Mouse (Mus musculus) layer of hippocampus, adult 9-10 months (tissue): Measurements from ENCODE around the gene Ppard.
"Not testable (repeated sequence)": the region's sequence is repeated elsewhere in the genome, so short reads cannot be mapped to it uniquely, and the experiment has no call there.

ENCODE experiments used
- DNase-seq: peaks from one replicate; pipeline ENCODE4 v3.0.0; 2022; ENCODE audit warnings: low spot score

Ppard gene

DNA sequence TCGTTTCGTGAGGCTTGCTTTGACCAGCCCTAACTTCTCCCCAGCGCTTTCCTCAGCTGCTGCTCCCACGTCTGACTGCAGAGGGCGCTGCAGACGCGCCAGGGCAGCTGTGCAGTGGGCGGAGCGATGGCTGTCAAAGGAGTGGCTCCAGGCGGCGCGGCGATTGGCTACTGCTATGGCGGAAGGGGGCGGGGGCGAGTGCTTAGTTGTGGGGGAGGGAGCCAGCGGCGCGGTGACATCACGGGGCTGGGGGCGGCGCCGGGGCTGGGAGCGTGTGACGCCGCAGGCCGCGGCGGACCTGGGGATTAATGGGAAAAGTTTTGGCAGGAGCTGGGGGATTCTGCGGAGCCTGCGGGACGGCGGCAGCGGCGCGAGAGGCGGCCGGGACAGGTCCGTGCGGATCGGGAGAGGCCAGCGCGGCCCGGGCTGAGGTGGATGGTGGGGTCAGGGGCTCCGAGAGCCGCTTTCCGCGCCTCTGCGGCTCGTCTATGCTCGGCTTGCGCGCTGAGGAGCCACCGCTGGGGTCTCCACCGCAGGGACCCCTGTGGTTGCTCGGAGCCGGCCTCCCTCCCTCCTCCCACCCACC is at the start of gene Ppard:
Gene Ppard (plus strand): TSS at position 226 of the 586 bp plus-strand sequence.
- DNase-seq, result peak; percentile 89

DNA sequence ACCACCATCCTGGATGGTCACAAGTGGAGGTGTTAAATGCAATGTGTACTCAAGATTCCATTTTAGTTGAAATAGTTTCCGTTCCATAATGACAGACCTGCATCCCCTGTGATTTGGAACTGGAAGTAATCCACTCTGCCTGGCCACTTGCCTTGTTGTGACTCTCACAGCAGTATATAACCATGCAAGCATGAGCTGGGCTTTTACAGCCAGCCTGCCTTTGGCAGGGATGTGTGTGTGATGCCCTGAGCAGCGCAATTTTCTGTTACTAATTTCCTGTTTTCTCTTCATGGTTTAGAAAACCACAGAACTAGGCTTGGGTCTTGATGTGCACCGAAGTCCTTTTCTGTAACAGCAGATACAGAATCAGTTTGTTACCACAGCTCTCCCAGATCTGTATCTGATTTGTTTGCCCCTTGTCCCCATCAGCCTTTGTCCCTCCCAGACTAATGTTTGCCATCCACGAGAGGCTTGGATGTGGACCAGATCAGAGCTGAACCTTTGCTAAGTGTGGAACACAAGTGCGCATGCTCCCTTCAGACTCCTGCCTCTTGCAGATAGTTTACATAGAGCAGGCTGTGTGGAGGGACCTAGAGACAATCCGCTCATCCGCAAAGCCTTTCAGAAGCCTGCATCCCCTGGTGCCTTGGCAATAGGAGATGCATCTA is 47.4 kb upstream of the Ppard start:
- DNase-seq, result no peak

DNA sequence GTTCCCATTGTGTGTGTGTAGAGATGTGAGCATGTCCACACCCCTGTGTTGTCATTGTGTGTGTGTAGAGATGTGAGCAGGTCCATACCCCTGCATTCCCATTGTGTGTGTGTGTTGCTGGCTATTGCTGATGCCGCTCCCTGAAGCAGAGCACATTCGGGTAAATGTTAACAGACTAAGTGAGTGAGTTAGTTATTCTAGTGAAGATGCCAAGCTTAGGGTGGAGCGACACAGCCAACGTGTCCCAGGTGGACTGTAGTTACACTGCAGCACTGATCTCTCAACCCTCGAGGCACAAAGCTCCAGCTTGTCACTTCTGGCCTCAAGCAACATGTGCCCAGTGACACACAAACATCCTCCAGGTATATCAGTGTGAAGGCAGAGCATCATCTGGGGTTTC is 44.2 kb upstream of the Ppard start:
- no peak for DNase-seq

DNA sequence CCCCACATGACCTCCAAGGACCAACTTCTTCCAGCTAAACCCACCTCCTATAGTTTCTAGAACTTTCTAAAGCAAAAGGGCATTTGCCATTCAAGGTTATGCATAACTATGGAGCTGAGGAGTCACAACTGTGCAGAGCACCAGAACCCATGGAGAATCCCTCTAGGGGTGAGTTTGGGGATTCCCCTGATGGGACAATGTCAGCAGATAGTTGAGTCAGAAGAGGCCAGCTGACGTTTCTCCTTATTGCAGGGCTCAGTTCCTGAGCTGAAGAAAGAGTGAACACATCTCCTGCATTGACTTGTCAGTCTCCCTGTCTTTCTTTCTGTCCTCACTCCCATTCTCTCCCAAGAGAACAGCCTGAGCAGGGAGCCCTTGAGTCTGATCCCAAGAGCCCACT is 39.7 kb upstream of the Ppard start:
- DNase-seq, result no peak

DNA sequence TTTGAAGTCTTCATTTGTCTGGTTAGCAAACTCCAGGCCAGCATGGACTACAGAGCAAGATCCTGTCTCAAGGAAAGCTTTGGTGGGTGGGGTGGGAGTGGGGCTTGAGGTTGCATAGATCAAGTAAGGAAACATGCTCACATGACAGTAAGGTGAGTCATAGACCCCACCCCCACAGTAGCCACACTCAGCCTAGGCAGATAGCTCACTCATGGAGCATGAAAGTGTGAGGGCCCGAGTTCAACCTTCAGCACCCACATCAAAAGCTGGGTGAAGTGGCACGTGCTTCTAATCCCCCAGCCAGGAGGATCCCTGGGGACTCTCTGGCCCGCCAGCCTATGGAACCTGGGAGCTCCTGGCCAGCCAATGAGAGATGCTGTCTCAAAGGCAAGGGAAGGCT is 38.9 kb upstream of the Ppard start:
- no peak for DNase-seq

DNA sequence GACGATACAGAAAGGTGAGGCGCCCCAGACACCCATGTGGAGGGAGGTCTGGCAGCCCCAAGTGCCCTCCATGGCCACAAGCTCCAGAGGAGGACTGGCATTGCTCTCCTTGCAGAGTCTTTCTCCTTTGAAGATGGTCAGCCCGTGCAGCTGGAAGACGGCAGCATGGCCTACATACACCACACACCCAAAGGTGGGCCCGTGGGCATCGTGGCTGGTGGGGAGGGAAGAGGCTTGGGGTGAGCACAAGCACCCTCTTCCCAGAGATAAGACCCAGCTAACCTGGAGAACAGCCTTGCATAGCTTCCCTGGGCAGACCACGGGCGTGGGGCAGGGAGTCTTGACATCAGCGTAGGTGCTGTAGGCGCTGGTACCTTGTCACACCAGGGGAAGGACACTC is 37.5 kb upstream of the Ppard start:
- no peak for DNase-seq

DNA sequence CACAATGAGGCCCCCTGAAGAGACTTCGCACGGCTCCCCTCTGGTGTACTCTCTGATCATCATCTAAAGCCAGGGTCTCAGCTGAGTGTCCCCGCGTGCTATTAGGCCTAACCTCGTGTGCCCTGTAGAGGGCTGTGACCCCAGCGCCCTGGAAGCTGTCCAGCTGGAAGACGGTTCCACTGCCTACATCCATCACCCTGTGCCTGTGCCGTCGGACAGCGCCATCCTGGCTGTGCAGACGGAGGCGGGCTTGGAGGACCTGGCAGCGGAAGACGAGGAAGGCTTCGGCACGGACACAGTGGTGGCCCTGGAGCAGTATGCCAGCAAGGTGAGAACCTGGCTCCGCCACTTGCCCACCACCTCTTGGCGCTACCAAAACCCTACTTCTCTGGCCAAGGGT is 34.9 kb upstream of the Ppard start:
- DNase-seq, result no peak

DNA sequence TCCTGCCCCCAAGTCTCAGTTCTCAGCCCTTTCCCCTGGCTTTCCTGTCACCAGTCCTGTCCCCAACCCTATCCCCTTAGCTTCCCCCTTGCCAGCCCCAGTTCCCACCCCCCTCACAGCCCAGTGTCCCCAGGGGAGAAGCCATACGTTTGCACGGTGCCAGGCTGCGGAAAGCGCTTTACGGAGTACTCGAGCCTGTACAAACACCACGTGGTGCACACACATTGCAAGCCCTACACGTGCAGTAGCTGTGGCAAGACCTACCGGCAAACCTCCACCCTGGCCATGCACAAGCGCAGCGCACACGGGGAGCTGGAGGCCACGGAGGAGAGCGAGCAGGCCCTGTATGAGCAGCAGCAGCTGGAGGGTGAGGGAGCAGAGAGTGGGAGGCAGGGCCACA is 30.5 kb upstream of the Ppard start:
- DNase-seq, result no peak

DNA sequence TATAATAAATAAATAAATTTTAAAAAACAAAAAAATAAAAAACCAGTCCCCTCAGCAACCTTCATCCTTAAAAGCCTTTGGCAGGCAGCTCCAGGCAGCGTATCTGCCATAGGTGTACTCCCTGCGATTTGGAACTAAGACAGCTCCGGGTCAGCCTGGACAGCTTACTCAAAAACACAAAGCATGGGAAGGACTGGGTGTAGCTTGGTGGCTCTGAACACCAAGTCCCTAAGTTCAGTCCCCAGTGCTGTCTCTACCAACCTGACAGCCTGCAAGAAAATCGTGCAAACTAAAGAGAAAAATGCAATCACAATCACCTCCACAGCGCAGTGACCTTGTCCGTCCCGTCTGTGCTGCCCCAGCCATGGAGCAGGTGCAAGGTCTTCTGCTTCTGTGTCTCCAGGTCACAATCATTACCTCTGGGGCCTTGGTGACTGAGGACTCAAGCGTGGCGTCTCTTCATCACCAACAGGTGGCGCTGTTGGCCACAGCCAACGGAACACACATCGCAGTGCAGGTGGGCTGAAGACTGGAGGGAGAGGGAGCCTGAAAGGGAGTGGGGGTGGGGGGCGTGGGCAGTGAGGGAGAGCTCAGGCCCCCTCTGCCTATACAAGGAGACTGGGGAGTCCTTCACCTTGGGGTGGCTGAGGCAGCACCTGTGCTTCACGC is 28.3 kb upstream of the Ppard start:
- DNase-seq, result no peak

DNA sequence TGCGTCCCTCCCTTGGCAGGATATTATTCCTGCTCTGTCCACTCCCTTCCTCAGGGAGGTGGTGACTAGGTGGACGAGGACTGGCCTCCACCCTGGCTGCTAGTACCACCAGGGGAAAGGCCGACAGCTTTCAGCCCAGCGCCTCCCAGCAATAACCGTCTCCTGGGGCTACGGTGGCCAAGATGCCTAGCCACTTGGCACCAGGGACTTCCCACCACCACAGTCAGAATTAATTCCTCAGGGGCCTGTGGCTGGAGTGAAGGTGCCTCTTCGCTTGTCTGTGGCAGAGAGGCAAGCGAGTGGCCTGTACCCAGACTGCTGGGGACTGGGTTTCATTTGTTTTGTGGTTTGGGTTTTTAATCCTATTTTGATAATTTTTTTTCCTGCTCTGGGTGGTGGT is 27.1 kb upstream of the Ppard start:
- no peak for DNase-seq

DNA sequence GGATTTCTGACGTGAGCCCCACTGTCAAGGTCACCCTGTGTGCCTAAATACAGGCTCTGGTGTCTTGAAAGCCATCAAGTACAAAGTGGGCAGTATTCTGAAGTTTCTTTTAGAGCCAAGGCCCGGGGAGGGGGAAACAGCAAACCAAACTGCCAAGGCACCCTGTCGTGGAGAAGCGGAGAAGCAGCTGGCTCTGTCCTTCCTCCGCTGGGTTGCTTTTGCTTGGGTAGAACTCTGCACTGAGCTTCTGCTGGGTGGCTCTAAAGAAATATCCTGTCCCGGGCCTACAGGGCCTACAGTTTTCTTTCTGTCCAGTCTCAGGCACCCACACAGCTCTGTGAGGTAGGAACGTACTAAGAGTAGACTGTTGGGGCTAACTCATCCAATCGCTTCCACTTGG is 25.4 kb upstream of the Ppard start:
- no peak for DNase-seq

DNA sequence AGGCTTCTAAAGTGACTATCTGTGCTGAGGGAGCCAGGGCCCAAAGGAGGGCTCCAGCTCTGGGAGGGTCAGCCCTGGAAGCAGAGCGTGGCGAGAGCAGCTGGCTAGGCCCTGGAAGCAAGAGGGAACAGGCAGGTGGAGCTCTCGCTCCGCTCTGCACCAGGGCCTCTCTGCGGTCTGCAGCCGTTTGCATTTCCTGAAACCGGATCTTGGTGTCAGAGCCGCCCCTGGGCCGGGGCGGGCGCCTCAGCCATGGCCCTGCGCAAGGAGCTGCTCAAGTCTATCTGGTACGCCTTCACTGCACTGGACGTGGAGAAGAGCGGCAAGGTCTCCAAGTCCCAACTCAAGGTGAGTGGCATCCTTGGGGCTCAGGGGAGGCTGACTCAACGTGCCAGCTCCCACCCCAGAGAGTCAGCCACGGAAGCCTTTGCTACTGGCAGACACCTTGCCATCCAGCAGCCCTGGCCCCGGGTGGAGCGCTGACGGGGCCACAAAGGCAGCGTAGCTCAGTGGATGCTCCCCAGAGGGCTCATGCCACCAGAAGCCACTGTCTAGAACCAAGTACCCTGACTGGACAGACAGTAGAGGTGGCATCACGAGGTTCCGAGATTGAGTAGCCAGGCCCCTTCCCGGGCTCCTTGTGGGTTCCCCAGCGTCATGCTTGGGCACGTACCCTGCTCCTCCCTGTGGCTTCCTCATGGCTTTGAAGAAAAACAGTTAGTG is 24.7 kb upstream of the Ppard start, which contains the start of gene Def6:
Gene Def6 (plus strand): TSS at position 188 of the 723 bp plus-strand sequence.
- no peak for DNase-seq

DNA sequence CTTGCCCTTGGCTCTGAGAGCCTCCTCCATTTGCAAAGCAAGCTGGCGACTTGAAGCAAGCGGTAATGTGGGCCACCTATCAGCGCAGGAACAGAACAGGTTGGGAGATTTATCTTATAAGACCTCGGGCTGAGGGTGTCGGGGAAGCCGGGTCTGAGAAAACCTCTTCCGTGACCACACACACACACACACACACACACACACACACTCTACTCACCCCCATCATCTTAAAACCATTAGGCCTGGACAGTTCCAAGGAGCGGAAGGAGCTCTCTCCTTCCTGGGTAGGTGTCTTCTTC is 24.2 kb upstream of the Ppard start:
- DNase-seq, result no peak

DNA sequence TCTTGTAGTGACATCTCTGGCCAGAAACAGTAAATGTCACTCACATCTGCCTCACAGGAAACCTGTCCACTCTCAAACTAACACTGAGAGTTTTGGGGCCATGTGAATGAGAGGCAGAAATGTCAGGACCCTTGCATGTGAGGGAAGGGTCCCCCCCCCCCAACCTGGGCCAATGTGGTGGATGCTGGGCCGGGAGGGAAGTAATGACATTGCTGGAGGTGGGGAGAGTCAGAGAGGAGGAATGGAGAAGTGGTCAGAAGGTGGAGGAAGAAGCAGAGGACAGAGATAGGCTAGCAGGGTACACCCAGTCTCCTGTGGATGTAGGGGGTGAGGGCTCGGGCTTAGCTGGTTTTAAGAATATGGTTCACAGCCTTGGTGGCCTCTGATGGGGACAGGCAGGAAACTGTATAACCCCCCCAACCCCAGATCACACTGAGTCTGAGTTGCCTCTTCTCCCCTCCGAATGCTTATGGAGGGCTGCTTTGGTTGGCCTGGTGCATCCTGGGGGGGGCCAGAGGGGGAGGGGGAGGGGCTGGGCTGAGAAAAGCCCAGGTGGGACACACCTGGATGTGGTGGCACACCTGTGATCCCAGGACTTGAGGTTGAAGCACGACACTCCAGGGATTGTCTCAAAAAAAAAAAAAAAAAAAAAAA is 22.9 kb upstream of the Ppard start:
- DNase-seq, result no peak

DNA sequence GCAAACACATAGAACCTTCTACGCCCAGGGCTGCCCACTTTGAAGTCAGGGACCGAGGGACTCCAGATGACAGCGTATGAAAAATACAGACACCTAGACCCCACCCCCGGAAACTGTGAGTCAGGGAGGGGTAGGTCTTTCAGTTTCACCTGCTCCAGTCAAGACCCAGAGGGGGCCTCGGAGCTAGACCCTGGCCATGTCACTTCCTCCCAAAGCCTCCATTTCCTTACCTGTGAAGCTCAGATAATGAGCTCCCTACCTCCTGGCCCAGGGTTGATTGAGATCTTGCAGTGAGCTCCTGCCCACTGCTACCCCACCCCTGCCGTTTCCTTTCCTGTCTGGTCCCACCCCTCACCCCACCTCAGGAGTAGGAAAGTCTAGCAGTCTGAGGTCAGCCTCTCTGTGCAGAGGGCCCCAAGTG is 20.6 kb upstream of the Ppard start:
- DNase-seq, result no peak

DNA sequence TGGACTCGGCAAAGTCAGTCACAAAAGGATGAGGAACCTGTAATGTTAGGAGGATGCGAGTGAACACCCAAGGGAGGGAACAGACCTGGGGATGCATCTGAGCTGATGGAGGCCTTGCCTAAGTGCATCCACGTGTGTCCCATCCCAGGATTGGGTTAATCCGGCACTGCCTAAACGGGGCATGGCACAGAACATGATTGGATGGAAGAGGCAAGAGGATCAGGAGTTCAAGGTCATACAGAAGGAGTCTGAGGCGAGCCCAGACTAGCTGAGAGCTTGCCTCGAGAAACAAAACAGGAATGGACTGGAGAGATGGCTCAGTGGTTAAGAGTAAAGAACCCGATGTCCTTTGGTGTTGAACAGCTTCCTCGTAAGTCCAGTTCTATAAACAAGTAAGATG is 20.1 kb upstream of the Ppard start:
- DNase-seq, result no peak

DNA sequence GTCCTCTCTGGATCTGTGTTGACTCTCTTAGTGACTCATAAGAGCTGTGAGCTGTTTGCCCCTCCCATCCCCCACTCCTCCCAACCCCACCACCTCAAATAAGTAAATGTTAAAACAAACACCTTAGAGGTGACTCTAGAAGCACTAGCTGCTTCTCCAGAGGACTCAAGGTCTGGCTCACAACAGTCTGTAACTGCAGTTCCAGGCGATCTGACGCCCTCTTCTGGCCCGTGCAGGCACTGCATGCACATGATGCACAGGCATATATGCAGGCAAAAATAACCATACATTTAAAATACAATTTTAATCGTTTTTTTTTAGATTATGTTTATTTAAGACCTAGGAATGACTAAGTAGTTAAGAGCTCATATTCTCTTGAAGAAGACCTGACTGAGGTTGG is 19.3 kb upstream of the Ppard start:
- DNase-seq, result no peak

DNA sequence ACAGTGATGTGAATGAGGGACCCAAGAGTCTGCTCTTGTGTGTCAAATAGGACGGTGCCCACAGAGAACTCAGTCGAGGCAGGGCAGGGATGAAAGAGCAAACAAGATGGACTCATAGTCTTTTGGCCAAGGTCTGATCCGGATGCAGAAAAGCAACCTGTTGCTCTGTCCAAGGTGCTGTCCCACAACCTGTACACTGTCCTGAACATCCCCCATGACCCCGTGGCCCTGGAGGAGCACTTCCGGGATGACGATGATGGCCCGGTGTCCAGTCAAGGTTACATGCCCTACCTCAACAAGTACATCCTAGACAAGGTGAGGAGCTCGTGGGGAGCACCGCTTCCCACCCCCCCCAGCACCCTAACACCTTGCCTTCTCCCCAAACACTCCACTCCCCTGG is 15.7 kb upstream of the Ppard start:
- DNase-seq, result no peak

DNA sequence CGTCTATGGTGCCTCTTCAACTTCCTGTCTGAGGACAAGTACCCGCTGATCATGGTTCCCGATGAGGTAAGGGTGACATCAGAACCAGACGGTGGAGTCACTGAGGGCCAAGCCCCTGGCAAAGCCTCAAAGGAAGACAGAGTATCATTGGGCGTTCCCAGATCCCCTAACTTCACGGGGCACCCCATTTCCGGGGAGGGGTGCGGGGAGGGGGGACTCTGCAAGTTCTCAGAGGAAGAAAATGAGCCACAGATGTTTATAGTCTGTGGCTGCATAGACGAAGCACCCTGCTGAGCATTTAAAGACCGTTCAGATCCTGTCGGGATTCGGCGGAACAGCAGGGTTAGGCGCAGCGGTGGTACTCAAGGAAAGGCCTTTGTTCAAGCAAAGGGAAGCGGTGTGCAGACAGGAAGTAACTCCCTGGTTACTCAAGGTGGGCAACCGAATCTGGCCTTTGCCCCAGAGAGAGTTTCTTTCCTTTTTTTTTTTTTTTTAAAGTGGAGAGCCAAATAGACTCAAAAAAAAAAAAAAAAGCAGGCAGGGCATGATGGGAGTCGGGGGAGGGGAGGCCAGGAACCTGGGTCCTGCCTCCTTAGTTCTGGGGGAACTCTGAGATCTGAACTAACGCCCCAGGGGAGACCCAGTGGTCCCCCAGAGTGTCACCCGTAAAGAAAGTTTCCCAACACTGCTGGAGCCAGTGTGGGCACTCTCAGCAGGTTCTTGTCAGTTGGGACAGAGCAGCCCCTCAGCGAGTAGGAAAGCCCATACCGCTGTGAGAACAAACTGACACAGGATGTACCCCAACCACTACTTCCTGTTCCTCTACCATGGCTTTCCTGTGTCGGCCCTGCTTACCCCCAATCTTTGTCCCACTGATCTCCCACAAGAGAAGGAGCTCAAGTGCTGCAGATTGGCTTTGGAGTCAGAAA is 14.5 kb upstream of the Ppard start:
- no peak for DNase-seq

DNA sequence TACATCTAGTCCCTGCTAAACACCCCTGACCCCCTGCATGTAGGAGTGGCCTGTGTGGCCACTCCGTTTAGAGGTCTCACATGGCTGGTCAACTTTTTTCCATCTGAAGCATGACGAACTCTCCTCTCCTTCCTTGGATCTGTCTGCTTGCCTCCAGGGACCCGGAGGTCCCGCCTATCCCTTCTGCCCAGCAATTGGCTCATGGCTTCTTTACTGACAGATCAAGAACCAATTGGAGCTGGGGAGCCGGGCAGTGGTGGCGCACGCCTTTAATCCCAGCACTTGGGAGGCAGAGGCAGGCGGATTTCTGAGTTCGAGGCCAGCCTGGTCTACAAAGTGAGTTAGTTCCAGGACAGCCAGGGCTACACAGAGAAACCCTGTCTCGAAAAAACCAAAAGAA is 10.0 kb upstream of the Ppard start:
- DNase-seq, result not testable (repeated sequence)

DNA sequence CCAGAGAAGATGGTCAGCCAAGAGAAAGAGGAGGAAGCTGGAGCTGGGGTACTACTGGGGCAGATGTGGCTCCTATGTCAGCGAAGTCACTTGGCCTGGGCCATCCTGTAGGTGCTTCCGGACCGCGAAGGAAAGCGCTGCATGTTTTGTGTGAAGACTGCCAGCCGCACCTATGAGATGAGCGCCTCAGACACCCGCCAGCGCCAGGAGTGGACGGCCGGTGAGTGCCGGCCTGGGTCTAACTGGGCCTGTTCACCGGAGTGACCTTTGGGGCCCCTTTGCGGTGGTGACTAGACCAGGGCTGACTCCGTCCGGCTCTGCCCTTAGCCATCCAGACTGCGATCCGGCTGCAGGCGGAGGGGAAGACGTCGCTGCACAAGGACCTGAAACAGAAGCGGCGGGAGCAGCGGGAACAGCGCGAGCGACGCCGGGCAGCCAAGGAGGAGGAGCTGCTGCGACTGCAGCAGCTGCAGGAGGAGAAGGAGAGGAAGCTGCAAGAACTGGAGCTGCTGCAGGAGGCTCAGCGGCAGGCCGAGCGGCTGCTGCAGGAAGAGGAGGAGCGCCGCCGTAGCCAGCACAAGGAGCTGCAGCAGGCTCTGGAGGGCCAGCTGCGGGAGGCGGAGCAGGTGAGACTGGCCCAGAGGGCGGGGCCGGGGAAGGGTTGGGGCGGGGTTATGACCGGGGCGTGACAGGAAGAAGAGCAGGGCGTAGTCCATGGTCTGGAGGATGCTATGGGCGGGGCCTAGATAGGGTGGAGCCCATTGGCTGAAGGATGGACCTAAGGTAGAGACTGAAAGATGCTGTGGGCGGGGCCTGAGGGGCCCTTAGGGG is 8.7 kb upstream of the Ppard start:
- no peak for DNase-seq
